Mouse (Mus musculus) retina, postnatal 1 day (tissue): ENCODE results near the gene Gipc3.

Experiments
- DNase-seq: peaks from one replicate; pipeline ENCODE4 v3.0.0-alpha.2; 2012

Gene Gipc3

DNA sequence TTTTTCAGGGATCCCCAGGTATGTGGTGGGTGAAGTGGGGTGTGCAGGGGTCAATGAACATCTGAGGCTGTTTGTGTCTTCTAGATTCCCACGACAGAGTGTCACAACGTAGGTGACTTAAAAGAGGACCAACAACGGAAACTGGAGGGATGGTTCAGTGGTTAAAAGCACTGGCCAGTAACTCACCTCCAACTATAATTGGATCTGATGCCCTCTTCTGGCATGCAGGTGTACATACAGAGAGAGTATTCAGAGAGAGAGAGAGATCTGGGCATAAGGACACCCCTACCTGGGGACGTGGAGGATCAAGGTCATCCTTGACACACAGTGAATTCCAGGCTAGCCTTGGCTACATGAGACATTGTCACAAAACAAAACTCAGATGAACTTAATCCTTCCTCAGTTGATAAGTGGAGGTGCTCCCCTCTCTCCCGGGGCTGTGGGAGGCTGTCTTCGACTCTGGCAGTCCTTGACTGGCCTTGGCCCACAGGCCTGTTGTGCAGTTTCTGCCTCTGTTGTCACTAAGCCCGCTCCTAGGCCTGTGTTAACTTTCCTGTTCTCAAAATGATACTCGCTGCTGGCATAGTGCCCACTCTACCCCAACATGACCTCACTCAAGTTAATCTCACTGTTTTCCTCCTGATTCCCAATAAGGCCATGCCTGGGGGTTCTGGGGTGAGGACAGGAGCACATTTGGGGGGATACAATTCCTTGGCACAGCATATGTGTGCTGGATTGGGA is 1.5 kb upstream of the Gipc3 start:
- no peak for DNase-seq

DNA sequence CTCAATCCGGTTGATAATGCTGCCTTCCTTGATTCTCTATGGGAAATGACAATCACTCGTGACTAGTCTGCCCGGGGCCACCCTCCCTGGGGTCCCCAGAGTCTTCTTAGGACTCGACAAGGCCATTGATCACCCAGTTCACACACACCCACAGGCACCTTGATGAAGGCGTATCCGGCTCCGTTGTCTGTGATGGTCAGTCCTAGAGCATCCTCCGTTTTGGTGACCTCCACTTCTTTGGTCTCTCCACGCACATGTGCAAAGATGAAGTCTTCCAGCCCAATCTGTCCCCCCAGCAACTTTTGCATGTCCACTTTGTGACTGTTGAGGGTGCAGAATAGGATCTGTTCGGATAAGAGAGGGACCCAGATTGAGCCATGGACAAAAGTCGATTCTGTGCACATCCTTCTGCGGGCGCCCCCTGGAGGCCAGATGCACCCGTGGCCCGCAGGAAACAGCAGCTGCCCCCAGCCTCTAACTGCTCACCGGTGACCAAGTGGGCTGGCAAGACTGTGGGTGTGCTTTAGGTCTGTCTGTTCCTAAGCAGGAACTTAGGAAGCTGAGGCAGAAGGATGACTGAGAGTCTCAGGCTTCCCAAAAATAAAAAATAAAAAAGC is 1.6 kb downstream of the Gipc3 start:
- DNase-seq, result peak; percentile 74

DNA sequence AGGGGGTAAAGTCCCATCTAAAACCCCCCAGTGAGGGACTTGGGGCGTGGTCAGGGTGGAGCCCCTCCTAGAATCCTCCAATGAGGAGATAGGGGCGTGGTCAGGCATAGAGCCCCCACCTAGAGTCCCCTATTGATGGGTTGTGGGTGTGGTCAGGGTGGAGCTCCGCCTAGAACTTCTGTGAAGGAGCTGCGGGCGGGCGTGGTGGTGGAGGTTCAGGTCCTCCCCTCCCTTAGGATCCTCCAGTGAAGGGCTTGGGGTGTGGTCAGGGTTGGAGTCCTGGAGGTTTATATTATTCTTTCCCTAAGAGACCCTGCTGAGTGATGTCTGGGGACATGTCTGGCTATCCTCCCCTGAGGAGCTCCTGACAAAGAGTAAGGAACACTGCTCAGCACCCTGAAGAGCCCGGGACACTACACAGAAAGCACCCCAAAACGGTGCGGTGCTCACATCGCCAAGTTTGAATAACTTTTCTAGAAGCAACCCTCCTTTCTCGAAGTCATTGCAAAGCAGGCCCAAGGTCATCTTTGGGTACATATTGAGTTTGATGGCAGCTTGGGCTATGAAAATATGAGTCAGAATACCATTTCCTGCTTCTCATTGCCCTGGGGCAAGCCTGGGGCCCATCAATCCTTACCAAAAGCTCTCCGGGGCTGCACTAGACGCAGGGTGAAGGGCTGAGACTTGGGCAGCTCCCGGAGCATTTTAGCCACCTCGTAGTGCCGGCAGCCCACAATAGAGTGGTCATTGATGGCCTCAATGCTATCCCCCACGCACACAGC is 2.3 kb downstream of the Gipc3 start:
- DNase-seq, result no peak

DNA sequence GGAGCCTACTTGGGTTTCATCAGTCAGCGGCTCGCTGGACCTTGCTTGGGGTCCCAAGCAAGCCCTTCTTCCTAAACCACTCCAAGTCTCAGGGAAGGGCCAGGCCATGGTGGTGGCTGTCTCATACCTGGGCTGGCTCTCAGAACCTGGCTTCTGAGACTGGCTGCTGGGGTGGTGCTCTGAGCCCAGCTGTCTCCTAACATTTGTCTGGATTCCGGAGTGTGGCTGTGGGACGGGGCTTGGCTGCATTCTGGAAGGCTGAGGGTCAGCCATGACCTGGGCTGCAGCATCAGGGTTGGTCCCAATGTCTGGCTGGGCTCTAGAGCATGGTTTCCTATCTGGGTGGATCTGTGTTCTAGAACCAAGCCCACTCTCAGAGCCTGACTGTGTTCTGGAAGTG is 6.5 kb downstream of the Gipc3 start:
- no peak for DNase-seq

DNA sequence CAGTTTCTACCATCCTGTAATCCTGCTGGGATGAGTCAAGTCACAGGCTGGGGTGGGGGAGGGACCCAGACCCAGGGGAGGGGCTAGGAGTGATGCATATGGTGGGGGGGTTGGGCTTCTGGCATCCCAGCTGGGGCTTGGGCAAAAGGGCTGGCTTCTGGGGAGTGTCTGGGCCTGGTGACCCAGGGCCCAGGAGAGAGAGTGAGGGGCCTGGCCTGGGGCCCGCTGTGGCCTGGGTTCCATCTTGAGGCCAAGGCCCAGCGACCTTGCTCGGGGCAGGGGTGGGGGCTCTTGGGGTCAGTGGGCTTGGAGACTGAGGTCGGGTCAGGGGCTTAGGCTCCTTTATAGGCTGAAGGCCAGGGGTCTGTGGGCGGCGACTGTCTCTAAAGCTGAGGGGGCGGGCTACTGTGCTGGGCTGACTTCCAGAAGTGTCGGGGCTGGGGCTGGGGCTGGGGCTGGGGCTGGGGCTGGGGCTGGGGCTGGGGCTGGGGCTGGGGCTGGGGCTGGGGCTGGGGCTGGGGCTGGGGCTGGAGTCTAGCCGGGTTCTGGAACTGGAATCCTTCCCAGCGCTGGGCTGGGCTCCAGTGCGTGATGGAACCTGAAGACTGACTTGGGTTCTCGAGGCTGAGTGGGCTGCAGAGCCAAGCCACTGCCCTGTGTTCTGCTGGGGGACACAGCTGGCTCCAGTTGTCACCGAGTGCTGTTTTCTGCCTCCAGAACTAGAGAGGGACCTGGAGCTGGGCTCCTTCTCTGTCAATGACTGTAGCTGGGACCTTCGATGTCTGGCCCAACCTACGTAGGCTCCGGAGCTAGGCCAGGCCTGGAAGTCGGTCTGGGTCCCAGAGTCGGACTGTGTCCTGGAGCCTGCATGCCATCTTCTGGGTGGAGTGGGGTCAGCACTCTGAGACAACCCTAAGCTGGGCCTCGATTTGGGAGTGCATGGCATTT is 7.4 kb downstream of the Gipc3 start:
- no peak for DNase-seq

DNA sequence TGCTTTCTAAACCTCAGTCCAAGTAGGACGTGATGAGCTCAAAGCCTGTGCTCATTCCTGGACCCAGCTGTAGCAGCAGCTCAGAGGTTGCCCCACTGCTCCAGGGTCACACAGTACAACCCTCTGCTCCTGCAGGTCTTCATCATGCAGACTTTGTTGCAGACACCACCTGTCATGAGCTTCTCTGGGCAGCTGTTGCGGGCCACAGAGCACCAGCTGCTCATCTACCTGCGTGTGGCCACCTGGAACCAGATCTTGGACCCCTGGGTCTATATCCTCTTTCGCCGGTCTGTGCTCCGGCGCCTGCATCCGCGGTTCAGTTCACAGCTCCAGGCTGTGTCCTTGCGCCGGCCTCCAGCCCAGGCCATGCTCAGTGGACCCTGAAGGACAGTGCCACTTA is 8.7 kb downstream of the Gipc3 start:
- DNase-seq, result no peak

DNA sequence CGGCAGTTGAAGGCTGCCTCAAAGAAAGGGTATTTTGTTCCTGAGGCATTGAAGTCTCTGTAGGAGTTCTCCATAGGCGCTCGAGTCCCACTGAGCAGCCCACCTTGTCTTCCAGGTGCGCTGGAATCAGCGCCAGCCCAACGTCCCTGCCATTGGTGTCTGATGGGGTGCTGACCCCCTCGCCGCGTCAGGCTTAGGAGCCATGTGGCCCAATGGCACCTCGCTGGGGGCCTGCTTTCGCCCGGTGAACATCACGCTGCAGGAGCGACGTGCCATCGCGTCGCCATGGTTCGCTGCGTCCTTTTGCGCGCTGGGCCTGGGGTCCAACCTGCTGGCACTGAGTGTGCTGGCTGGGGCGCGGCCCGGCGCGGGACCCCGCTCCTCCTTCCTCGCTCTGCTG is 10.8 kb downstream of the Gipc3 start:
- no peak for DNase-seq

DNA sequence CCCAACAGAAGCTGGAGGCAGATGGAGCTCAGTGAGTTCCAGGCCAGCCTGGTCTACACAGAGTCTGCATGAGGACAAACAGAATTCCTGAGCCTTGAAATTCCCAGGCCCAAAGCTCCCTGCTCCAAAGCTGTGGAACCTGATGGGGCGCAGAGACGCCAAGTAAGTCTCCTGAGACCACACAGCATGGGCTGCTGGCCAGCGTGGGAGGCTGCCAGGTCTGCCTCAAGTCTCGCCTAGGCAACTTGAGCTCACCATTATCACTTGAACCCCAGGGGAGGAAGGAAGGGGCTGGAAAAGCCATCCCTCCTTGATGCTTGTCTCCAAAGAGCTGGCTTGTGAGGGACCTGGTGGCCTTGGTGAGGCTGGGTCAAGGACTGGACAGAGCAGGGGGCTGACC is 13.1 kb downstream of the Gipc3 start:
- DNase-seq, result no peak

DNA sequence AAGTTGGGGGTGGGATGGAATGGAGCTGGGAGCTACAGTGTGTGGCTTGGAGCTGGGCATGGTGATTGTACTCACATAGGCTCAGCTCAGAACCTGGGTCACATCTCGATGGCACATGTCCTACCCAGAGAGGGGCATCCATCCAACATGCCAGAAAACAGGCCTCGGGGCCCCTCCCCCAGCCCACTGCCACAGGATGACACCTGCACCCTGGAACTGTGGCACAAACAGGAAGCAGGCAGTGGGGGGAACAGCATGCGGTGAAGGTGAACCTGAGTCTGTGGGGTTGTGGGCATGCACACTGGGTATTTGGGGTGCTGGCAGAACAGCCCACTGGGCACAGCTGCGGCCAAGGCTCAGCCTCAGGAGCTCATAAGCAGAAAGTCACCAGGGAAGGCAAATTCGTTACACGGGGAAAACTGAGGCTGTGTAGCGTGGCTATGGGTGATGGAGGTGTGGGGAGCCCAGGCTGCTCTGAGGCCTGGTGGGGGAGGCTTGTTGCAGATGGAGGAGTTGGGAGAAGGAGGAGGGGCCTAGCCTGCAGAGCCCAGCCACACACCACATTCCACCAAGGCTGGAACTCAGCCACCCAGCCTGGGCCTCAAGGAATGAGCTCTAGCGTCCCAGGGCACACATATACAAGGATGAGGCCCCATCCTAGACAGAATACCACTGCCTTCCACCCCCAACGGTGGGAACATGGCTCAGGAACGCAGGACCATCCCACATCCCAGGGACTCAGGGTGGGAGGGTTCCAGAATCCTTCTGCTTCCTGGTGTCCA is 13.7 kb downstream of the Gipc3 start:
- DNase-seq, result no peak

DNA sequence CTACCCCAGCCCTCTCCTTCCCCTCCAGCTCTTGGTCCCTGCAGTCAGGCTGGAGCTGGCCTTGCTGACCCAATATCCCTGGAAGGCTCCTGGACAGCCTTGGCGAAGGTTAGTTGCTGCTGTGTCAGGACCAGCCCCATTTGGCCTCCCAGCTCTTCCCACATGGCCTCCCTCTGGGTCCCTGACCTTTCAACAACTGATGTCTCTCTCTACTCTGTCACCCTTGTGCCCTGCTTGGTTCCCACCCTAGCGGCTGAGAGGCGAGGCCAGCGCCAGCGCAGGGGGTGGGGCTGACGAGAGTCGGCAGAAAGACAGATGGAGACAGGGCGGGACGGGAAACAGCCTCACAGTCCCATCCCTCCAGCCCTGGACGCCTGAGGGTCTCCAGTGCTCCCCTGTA is 14.7 kb downstream of the Gipc3 start, which contains the start of gene Tbxa2r:
TSS of gene Tbxa2r (plus strand) at position 346 of the 400 bp plus-strand sequence.
- no peak for DNase-seq

DNA sequence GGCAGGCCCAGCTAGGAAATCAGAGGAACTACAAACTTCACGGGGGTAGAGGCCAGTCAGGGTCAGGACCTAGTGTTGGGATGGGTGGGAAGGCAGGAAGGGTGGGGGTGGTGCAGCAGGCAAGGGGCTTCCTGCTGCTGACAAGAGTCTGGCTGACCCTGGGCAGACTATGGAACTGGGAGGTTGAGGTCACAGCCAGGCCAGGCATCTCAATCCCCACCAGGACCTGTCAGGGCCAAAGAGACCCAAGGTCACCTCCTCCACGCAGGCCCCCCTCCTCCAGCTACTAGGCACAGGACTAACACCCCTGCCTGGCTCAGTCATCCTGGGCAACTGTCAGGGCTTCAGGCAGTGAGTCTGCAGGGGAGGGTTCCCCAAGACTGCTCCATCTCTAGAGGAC is 15.1 kb downstream of the Gipc3 start:
- no peak for DNase-seq

DNA sequence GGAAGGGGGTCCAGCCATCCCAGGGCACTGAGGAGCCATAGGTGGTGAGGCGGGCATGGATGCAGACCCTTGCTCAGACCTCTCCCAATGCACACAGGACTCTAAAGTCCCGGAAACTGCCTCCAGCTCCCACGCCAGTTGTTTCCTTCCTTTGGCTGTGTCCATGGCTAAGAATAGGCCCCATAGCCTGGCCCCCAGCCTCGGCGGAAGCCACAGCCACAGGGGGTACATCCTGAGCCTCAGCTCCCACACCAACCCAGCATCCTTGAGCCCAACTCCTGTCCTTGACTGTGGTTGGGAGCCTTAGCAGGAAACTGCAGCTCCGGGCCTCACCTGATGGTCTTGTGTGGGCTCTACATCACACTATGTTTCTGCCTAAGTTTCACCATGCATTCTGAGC is 16.2 kb downstream of the Gipc3 start:
- DNase-seq, result no peak

DNA sequence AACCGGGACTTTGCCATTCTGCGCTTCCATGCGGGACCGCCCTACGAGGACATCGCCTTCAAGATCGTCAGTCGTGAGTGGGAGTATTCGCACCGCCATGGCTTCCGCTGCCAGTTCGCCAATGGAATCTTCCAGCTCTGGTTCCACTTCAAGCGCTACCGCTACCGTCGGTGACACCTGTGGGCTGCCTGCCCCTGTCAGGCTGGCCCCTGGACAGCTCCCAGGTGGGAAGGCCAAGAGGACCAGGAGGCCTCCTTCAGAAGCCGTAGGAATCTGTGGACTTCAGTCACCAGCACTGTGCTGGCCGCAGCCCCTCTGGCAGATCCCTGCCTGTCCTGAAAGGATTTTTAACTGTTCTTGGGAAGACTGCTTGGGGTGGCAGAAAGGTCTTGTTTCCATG is 17.3 kb downstream of the Gipc3 start:
- no peak for DNase-seq

DNA sequence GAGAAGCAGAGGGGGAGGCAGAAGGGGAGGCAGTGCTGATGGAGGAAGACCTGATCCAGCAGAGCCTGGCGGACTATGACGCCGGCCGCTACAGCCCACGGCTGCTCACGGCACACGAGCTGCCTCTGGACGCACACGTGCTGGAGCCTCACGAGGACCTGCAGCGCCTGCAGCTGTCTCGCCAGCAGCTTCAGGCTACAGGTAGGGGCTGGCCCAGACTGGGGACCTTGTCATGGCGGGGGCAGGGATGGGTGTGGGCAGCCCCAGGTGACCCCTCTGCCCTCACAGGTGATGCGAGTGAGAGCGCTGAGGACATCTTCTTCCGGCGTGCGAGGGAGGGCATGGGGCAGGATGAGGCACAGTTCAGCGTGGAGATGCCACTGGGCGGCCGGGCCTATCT is 17.9 kb downstream of the Gipc3 start:
- DNase-seq, result no peak

DNA sequence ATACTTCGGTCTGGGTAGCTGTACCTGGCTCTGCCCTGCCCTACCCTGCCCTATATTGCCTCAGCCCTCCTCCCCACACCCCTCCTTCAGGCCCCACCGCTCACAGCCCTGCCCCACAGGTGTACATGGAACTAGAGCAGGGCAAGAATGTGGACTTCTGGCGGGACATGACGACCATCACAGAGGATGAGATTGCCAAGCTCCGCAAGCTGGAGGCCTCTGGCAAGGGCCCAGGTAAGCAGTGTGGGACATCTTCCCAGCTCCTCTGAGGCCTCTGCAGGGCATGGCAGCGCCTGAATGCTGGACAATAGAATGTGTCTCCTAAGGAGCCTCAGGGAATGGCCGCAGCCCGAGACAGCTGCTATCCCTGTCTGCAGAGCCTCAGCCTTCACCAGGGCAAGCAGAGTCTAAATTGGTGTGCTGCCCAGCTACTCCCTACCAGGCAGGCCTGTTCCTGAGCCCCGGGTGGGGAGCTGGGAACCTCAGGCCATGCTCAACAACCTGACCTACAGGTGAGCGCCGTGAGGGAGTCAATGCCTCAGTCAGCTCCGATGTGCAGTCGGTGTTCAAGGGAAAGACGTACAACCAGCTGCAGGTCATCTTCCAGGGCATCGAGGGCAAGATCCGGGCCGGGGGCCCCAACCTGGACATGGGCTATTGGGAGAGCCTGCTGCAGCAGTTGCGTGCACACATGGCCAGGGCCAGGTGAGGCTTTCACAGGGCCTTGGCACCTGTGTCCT is 19.1 kb downstream of the Gipc3 start:
- DNase-seq, result no peak

DNA sequence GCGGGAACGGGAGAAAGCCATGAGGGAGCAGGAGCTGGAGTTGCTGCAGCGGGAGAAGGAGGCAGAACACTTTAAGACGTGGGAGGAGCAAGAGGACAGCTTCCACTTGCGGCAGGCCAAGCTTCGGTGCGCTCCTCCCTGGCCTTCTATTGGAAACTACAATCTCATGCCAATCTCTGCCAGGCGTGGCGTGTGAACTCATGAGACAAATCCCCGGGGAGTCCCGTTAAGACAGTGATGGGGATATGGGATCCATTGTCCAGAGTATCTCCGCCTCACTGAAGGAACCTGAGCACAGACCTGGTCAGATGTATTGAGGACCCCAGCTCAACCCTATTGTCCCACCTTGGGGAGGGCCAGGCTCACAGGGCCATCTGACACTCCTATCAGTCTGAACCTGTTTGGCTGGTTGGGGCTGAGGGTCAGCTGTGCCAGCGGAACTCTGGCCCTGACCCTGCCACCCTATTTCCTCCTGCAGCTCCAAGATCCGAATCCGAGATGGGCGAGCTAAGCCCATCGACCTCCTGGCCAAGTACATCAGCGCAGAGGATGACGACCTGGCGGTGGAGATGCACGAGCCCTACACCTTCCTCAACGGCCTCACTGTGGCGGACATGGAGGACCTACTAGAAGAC is 19.8 kb downstream of the Gipc3 start:
- DNase-seq, result no peak

DNA sequence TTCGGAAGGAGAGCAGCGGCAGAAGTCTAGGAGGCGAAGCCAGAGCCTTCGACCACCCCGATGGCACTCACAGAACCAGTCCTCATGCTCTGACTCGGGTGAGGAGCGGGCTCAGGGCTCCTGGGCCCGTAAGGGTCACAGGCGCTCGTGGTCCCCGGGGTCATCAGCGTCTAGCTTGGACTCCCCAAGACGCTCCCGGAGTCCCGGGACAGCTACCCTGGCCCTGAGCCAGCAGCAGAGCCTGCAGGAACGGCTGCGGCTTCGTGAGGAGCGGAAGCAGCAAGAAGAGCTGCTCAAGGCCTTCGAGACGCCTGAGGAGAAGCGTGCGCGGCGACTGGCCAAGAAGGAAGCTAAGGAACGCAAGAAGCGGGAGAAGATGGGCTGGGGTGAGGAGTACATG is 20.6 kb downstream of the Gipc3 start:
- no peak for DNase-seq

DNA sequence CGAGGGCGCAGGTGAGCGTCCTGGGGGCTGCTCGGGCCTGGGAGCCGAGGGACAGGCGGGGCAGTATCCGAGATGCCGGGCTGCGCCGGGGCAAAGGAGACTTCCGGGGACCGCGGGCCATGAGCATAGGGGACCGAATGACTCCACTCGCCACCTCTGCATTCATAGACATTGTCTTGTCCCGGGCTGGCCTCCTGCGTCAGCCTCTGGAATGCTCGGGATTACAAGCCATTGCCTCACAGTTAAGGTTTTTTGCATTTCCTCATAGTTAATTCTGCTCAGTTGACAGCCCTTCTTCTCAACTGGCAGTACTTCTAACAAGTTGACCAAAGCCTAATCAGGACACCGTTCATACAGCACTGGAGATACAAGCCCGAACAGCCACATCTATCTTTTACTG is 21.6 kb downstream of the Gipc3 start:
- DNase-seq, result no peak

DNA sequence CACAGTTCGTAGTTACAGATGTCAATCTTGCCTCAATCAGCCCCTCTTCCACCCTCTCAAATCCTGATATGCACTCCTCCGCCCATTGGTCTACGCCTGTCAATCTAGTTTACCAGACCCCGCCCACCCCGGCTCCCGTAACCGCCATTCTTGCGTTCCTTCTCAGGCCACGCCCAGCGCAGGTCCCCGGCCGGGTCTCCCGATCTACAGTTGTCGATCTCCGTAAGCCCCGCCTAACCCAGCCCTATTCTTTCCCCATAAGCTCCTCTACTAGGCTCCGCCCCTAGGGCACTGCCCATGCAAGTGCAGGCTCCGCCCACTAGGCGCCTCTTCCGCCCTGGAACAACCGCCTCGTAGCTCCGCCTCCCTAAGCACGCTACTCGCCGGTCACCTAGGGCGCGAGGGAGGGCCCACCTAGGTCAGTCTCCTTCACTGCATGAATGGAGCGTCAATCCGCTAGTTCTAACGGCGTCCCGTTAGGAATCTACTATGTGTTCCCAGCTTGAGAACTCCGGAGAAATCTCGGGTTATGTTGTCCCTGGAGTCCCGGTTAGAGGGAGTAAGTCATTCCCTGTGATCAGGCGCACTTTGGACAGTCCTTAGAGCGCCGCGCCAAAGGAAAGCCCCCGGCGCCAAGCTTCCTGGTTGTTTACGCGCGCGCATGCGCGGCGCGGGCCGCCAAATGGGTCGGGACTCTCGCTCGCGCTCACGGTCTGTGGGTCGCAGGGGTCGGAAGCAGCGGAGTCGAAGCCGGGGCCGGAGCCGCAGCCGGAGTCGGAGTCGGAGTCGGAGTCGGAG is 22.3 kb downstream of the Gipc3 start, which contains the start of gene Cactin:
TSS of gene Cactin (plus strand) at position 554 of the 798 bp plus-strand sequence.
- DNase-seq, result peak; percentile 100
